Mouse (Mus musculus): ENCODE data around the gene Prdm13.

The Prdm13 gene

DNA sequence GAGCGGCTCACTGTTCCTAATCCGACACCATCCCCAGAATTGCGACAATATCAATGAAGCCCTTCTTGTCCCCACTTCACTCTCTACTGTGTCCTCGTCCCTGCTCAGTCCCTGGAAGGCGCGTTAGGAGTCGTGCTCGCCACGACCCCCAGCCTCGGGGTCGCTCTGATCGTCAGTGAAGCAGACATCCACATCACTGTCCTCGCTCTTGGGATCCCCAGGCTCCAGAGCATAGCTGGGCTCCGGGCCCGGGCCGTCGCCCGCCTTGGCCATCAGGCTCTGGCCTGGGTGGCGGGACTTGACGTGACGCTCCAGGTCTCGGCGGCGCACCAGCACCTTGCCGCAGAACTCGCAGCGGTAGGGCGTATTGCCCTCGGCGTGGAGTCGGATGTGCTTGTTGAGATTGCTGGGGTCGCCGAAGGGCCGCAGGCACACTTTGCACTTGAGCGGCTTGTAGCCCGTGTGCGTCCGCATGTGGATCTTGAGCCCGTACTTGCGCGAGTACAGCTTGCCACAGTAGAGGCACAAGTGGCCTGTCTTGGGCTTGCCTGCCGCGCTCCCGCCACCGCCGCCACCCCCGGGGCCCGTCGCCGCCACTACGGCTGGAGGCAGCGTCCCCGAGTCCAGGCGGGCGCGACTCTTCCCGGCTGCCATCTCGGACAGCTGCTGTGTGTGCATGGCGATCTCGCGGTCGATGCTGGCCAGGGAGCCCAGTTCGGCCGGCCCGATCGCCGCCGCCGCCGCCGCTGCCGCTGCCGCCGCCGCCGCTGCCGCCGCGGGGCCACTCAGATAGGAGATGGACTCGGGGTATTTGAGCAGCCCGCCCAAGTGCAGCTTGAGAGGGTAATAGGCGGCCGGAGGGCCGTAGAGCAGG, 7.4 kb downstream of the Prdm13 start:
- DNase-seq (ENCODE audit: low spot score), result no peak

DNA sequence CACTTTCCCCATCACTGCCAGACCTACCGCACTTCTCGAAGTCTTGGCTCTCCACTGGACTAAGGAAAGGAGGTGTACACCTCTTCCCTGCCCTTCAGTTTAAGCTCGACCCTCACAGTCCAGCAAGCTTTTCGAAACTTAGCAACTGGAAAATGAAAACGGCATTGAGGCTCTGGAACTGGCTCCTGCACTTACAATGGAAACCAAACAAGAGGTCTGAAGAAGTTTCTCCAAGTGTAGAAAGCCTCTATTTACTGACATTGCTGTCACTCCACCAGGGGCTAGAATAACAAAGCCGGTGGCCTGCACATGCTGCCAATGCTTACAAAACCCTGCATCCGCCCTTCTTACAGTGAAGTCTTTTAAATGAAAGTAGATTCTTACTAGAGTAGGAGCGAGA, 11.1 kb downstream of the Prdm13 start:
- DNase-seq (ENCODE audit: low spot score), result no peak

DNA sequence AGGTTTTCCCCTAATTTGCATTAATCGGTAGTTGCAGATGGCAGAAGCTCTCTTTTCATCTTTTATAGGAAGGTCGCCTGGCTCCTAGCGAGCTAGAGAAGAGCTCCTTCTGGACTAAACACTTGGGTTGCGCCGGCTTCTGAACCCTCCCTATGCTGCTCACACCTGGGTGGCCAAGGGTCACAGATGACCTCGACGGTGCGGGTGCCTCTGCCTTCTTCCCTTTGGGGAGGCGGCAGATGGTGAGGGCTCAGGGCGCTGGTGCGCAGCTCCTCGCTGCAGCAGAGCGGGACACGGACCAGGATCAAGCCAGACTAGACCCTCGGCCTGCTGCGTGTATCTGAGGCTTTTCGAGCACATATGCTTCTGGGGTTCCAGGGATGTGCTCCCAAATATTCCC, 11.7 kb downstream of the Prdm13 start:
- DNase-seq (ENCODE audit: low spot score), result no peak

DNA sequence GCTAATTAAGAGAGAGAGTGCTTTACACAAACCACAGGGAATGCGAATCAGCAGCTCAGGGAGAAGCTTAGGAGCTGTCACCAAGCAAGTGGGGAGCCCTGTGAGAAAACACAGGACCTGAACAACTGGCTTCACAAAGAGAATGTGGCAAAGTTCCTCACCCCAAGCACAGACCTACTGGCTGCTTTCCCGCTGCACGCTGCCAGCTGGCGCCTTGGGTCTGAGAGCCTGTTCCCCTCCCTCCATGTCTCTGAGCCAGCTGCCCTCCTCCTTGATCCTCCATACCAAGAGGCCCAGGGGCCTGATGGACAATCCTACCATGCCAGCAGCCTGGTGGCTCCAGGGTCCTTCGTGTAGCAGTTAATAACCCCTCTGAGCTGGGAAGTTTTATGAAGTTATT, 19.8 kb downstream of the Prdm13 start:
- DNase-seq (ENCODE audit: low spot score), result no peak

DNA sequence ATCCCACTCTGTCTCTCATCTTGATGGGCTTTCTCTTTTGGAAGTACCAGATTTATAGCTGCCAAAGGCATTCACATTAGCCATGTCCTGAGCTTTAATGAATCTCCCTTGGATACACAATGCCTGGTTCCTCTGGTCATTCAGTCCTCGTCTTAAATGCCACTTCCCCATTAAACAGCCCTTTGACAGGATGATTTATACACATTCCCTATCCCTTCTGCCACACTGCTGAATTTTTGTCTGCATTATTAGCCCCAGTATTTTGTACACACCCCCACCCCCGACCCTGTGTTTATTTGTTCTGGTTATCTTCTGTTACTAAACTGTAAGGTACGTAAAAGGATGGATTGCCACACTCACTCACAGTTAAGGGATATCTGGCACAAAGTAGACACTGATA, 27.6 kb downstream of the Prdm13 start:
- no peak for DNase-seq (ENCODE audit: low spot score)

DNA sequence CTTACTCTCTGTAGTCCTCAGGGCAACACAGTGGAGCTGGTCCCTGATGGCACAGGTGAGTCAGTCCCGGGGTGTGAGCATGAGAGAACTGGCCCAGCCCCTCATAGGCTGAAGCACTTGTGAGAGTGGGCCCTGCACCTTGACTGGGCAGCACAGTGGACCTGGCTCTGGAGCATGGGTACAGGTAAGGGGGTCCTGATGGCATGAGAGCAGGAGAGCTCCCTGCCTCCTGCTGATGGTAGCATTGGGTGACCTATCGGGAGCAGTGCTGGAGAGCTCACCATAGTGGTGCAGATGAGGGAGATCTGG, 56.5 kb downstream of the Prdm13 start:
- no peak for DNase-seq (ENCODE audit: low spot score)

DNA sequence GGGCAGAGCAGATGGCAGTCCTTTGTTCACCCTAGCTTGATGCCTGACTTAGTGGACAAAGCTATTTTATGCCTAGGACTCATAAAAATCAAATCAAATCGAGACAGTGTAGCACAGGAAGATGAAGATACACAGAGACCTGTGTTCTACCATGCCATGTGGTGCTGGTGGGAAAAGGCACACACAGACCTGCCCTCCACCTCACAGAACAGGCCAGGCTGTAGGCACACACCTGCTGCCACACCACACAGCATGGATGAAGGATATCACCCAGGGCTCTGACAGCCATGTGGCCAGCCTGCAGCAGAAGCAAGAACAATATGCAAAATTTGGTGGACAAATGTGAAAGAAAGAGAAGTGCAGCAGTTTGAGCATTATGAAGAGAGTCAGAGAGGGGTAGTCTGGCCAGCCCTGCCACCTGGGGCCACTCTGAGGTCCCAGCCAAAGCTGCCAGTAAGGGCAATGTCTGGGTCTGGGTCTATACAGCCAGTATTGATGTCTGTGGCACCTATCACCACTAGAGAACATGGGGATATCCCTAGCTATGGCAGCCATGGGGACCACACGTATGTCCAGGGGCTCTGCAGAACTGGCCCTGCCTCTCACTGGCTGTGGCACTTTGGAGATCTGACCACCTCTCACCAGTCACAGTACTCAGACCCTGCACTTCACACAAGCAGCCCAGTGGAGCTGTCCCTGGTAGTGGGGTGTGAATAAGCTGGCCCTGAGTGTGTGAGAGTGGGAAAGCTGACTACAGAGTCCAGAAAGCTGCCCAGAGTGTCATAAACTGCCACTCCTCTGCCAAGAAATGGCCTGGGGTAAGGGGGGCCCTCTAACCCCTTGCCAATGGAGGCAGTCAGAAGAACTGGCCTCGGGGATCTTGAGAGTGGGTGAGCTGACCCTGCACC, 57.1 kb downstream of the Prdm13 start:
- no peak for DNase-seq (ENCODE audit: low spot score)

All from T-cell, adult 2 months (primary cell).